Mouse (Mus musculus): Measurements from ENCODE around the gene Gpbp1l1. TPM values are rescaled to one million over a fixed set of nuclear protein-coding genes. Genes with fewer than 3 reads are reported as not detected.

Gpbp1l1 gene
- total RNA-seq, 2 experiments from 2014 or later: 72.4 to 81.2 TPM

- DNase-seq: no peak
Measured at GRCm38 (mm10) chr4:116635197-116635596, 77.7 kb downstream of the Gpbp1l1 start.

GRCm38 (mm10) chr4:116638821-116639220 is 81.4 kb downstream of the Gpbp1l1 start:
- no peak for DNase-seq

- DNase-seq: no peak
Measured at GRCm38 (mm10) chr4:116642071-116642470, 84.6 kb downstream of the Gpbp1l1 start.

Other genes with a start within 250 kb of the Gpbp1l1 start
- 10 to 100 TPM; 34.9 to 46.4 TPM for gene Mast2, start 93.5 kb upstream of the Gpbp1l1 start, total RNA-seq (2021)
- gene Ipp, start 50.1 kb upstream of the Gpbp1l1 start, total RNA-seq (2021): 10 to 100 TPM; 14.7 to 16.6 TPM
- 10 to 100 TPM; 18.9 to 23.4 TPM for gene Tmem69, start 1.7 kb upstream of the Gpbp1l1 start, total RNA-seq (2021)
- 10 to 100 TPM in 1 of 2 experiments, 1 to 10 TPM in 1; 5.8 to 13.8 TPM for gene Ccdc17, start 39.0 kb downstream of the Gpbp1l1 start, total RNA-seq (2021)
- gene Nasp, start 70.3 kb downstream of the Gpbp1l1 start, total RNA-seq (2021): 10 to 100 TPM; 46.4 to 48.1 TPM
- gene Akr1a1, start 94.0 kb downstream of the Gpbp1l1 start, total RNA-seq (2021): 100 to 1,000 TPM; 646 to 659 TPM
- 100 to 1,000 TPM; 573 to 689 TPM for gene Prdx1, start 127.9 kb downstream of the Gpbp1l1 start, total RNA-seq (2021)
- 10 to 100 TPM; 32.2 to 40.4 TPM for gene Mmachc, start 150.7 kb downstream of the Gpbp1l1 start, total RNA-seq (2021)
- gene Ccdc163, start 150.9 kb downstream of the Gpbp1l1 start, total RNA-seq (2021): 10 to 100 TPM; 18.6 to 20.2 TPM
- gene Tesk2, start 163.3 kb downstream of the Gpbp1l1 start, total RNA-seq (2021): 1 to 10 TPM; 5.1 to 5.7 TPM
- gene Toe1, start 250.0 kb downstream of the Gpbp1l1 start, total RNA-seq (2021): 10 to 100 TPM; 16.2 to 19.4 TPM

Data from adrenal gland, postnatal 10 days (tissue).